Mouse (Mus musculus) right cerebral cortex, postnatal 10 days (tissue): ENCODE measurements at regions not wholly inside any gene's neighbourhood (a gene's known extent, or its start where the extent isn't known, plus 50 kb on each side); places are given as distances from the start of the nearest gene placed in this dataset.
A peak's percentile ranks its signal among the peaks of the same experiment; 100 is the strongest.

Source experiments
- DNase-seq, 2 experiments: peaks; one replicate each; pipeline ENCODE4 v3.0.0; 2021; ENCODE audit warnings: low spot score in 2 of 2

DNA sequence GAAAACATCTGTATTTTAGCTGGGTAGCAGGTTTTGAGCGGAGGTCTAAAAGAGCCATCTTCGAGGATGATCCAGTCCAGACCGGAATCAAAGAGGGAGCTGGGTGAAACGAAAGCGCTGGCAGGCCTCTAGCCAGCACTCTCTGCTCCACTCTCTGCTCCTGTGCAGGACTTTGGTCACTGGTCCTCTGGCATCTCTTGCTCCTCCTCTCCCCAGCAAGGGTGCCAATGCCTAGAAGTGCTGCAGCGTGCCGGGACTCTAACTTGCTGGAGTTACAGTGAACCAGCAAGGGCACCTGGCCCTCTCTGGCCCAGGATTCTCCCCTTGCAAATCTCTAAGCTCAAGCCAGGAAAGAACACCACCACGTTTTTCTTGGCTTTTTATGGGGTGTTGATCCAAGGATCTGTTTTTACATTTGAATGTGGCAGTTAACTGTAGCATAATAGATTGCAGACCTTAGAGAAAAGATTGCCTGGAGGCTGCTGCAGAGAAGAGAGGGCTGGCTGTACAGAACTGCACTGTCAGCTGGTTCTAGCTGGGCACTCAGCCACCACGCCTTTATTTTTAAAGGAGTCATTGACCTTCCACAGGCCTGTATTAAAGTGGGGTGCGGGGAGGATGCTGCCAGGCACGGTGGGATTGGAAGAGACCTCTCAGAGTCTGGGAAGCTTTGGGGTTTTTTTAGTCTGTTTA, 101.1 kb upstream of the Sesn3 start:
- peak; percentile 77 to 80 for DNase-seq

GRCm38 (mm10) chr9:14174324-14175040, 100.4 kb upstream of the Sesn3 start:
- DNase-seq: no peak

GRCm38 (mm10) chr9:14175041-14175881, 99.6 kb upstream of the Sesn3 start:
- DNase-seq: peak; percentile 29 to 38

GRCm38 (mm10) chr9:14179777-14180176, 95.1 kb upstream of the Sesn3 start:
- no peak for DNase-seq

- DNase-seq: no peak
Observed at GRCm38 (mm10) chr9:14184261-14184660, 90.6 kb upstream of the Sesn3 start.

- no peak for DNase-seq
Observed at GRCm38 (mm10) chr9:14185681-14186080, 89.2 kb upstream of the Sesn3 start.

- no peak for DNase-seq
Observed at GRCm38 (mm10) chr9:14187753-14188152, 87.1 kb upstream of the Sesn3 start.

DNA sequence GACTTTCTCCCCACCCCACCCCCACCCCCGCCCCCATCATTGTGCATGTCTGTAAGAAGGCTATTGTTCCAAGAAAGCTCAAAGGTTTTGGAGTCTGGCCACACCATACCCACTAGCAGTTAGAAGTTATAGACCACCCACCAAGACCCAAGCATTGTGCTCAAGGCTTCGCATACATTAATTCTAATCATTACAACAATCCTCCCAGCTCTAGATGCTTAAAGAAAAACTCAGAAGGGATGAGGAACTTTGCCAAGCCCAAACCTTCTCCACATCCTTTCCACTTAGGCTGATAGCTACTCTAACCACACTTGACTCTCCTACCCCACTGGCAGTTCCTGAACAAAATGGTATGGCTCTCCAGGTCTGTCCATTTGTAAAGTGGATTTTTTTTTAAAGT, 86.4 kb upstream of the Sesn3 start:
- no peak for DNase-seq

DNA sequence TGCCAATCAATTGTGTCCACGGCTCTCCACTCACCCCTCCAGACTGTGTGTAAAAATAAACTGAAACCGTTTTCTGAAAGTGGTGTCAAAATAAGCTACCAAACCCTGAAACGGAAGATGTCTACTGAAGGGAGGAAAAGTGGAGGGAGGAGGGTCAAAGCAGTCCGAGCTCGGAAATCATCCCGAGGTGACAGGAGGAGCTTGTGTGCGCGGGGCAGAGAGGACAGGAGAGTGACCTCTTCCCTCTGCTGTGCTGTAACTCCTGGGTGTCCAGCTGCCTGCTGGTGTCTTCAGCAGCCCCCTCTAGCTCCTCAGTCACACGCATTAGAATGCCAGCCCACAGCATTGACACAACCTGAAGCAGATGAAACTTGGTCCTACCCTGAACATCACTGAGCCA, 84.2 kb upstream of the Sesn3 start:
- DNase-seq: no peak

GRCm38 (mm10) chr9:14194748-14195147, 80.1 kb upstream of the Sesn3 start:
- no peak for DNase-seq

DNA sequence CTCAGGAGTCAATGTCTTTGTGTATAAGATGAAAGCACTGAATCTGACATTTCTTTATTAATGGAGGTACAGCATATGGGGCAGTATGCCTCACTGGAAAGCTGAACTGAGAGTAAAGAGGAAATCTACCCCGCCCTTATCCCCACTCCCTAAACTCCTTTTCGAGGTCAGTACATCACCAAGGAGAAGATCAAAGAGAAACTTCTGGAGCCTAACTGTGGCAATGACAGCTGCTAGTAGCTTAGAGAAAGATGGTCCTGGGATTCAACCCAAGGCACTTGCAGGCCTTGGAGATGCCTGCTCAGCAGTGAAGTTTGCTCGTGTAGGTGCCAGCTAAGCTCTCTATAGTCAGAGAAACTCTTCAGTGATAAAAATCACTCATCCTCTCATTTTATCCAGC, 75.8 kb upstream of the Sesn3 start:
- DNase-seq: no peak

DNA sequence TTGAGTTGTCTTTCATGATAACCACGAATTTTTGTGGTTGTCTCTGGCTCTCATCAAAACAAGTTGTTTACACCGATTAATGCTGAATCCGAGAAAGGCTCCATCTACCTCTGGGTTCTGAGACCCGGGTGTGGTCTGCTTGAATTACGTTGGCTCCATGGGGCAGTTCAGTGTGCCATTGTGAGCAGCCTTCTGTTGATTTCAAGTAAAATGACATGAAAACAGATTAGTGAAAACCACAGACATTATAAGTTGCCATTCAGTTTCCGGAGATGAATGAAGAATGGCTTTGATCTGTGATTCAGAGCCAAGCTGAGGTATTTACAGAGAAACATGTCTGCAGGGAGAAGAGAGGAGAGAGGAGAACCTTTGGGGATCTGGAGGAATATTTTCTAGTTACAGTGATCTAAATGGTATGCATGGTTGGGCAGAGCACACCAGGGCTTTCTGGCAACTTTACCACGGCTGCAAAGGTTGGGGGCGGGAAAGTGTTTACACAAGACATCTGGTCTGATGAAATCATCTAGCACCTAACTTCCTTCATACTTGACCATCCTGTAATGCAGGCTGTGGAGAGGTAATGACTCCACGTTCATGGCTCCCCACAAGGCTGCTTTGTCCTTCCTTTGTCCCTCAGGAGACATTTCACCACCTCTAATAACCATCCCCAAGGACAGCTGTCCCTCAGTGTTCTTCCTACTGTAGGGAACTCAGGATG, 74.7 kb upstream of the Sesn3 start:
- no peak for DNase-seq

DNA sequence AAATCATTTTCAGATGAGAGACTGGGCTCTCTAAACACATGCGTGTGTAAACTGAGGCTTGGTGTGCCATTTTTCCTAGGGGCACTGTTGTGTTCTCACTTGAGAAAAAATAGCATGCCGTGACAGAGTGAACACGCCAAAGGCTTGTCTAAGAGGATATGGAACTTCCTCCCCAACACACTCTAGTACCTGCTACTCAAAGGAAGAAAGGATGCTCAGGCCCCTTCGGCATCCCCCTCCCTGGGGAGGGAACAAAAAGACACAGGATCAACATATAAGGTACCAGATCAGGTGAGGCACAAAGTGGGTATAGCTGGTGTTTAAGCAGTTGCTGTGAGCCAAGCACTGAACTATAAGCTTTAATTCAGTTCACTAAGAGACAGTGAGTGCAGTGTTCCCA, 74.0 kb upstream of the Sesn3 start:
- no peak for DNase-seq

GRCm38 (mm10) chr9:14202551-14203306, 72.1 kb upstream of the Sesn3 start:
- DNase-seq: peak in 1 of 2 experiments; percentile 44

- DNase-seq: no peak
Observed at GRCm38 (mm10) chr9:14203307-14203695, 71.6 kb upstream of the Sesn3 start.

DNA sequence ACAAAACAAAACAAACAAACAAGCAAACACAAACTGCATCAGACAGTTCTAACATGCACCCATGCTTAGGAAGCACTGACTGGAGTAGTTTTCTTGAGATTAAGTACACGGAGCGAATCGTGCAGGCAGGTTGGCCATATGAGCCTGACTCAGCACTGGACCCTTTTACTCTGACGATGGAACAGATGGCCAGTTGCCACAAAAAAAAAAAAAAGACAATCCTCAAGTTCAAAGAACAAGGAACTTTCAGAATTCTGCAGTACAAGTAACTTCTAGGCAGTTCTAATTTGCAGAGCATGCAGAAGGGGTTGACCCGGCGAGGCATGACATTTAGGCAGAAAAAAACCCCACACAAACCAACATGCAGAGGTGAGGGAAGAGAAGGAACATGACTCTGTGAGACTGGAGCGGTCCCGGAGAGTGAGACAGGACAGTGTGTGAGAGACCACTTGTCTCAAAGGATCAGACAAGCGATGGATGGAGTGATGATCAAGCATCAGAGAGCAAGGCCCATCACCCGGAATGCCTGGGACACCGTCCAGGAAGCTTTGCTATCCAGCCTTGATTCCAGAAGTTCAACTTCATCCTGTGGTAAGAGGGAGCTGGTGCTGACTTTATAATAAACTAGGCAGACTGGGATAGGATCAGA, 71.0 kb upstream of the Sesn3 start:
- no peak for DNase-seq

DNA sequence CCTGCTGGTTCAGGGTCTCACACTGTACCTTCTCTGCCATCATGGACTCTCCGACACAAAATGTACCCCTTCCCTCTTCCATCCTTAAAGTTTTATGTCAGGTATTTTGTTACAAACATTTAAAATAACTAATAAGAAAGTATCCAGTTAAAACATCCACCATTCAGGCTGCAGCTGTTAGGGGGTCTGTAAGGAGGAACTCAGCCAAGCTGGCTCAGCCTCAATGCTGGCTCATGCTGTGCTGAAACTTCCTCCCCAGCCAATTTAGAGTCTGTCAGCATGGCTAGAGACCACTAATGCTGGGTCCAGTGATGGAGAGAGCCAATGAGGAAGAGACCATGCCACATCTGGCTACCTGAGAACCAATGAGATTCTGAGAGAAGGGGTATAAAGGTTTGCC, 70.0 kb upstream of the Sesn3 start:
- DNase-seq: no peak

GRCm38 (mm10) chr9:14206838-14207560, 67.9 kb upstream of the Sesn3 start:
- DNase-seq: no peak

DNA sequence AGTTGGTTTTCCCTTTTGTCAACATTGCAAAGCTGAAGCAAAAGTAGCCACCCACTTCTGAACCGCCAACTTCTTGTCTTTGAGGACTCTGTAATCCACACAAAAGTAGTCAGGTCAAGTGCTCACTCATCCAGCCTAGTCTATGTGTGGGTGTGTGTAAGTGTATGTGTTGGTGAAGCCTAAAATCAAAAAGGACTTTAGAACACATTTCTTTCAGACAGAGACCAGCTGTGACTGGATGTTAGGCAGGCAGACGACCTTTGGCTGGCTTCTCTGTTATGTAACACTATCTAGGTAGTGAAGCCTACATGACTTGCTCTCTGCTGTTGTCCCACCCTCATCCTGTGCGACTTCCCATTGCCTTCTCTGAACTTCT, 67.3 kb upstream of the Sesn3 start:
- DNase-seq: no peak

GRCm38 (mm10) chr9:14213283-14213682, 61.6 kb upstream of the Sesn3 start:
- DNase-seq: no peak
